Mouse (Mus musculus) testis, adult 2 months (tissue): ENCODE measurements around the gene Gm37240.

Experiments used
- CTCF ChIP-seq: fragments of 200-500 bp; IDR thresholded peaks from 2 replicates; pipeline ENCODE4 v1.5.1; 2012; ENCODE audit warnings: low read depth, mild to moderate bottlenecking, inconsistent platforms, low read length, moderate library complexity; ENCODE audit not compliant: control insufficient read depth, insufficient read depth, insufficient replicate concordance
- POLR2A ChIP-seq: fragments of 200-500 bp; IDR thresholded peaks from 2 replicates; pipeline ENCODE4 v1.6.1; 2012; ENCODE audit warnings: low read depth, mild to moderate bottlenecking, inconsistent platforms, low read length, moderate library complexity; ENCODE audit not compliant: control insufficient read depth

GRCm38 (mm10) chr3:85521311-85521907 lies 365.9 kb downstream of the Gm37240 start:
- no peak for TF ChIP-seq CTCF
- no peak for TF ChIP-seq POLR2A
